Mouse (Mus musculus) liver, embryonic 15.5 days (tissue): Measurements from ENCODE around the gene Agtrap. TPM values are rescaled to one million over a fixed set of nuclear protein-coding genes. Genes with fewer than 3 reads are reported as not detected.

ENCODE experiments used
- ATAC-seq: fragments of 200-750 bp; cut with Nextera tagmentation; 2 replicates; pipeline ENCODE4 v1.8.0; 2017; ENCODE audit warnings: moderate number of reproducible peaks, mild to moderate bottlenecking, moderate library complexity; ENCODE audit not compliant: insufficient read depth
- H3K27ac ChIP-seq: fragments of 300-500 bp; sonication (generic); replicated peaks from 2 replicates; pipeline ENCODE4 v1.5.1; 2015; ENCODE audit warnings: mild to moderate bottlenecking, inconsistent platforms
- H3K27me3 ChIP-seq: fragments of 300-500 bp; sonication (generic); 2 replicates; pipeline ENCODE4 v1.6.1; 2015; ENCODE audit warnings: mild to moderate bottlenecking, inconsistent platforms
- H3K36me3 ChIP-seq: fragments of 300-500 bp; sonication (generic); replicated peaks from 2 replicates; pipeline ENCODE4 v1.6.1; 2015; ENCODE audit warnings: moderate library complexity, mild to moderate bottlenecking, inconsistent platforms
- H3K4me1 ChIP-seq: fragments of 300-500 bp; sonication (generic); replicated peaks from 2 replicates; pipeline ENCODE4 v1.6.1; 2015; ENCODE audit warnings: inconsistent platforms
- H3K4me2 ChIP-seq: fragments of 300-500 bp; sonication (generic); 2 replicates; pipeline ENCODE4 v1.6.1; 2015; ENCODE audit warnings: moderate library complexity, mild to moderate bottlenecking, inconsistent platforms
- H3K4me3 ChIP-seq: fragments of 300-500 bp; sonication (generic); replicated peaks from 2 replicates; pipeline ENCODE4 v1.5.1; 2015; ENCODE audit warnings: mild to moderate bottlenecking, inconsistent platforms
- H3K9ac ChIP-seq: fragments of 300-500 bp; sonication (generic); 2 replicates; pipeline ENCODE4 v1.6.1; 2015; ENCODE audit warnings: moderate library complexity, mild to moderate bottlenecking, inconsistent platforms
- H3K9me3 ChIP-seq: fragments of 300-500 bp; sonication (generic); replicated peaks from 2 replicates; pipeline ENCODE4 v1.6.1; 2016; ENCODE audit warnings: inconsistent platforms
- WGBS: fragments of 180-500 bp; shearing (Covaris S2); methylation state at CpG from one replicate; pipeline ENCODE4 v1.1.7; 2015; ENCODE audit warnings: mixed read lengths; ENCODE audit not compliant: insufficient replicate concordance; 5-methylcytosine and 5-hydroxymethylcytosine counted together
- polyA plus RNA-seq: library from polyadenylated mRNA; unstranded; fragments of >200 nt; fragmentation: Nextera tagmentation; extraction: Ambion mirVana; gene quantifications from 2 replicates; pipeline ENCODE4 v1.2.1, GENCODE M21; 2015

Gene Agtrap
- polyA plus RNA-seq, 1 experiment from 2014 or later: 11.0 TPM

- H3K4me2 ChIP-seq: no peak overlapping the region
- H3K36me3 ChIP-seq: peaks cover 33% of the 10 kb centered on the region; the same call in 1 of the 2 replicates
- WGBS: 88% methylated on average over 7 of the region's 7 CpGs
- no peak for ATAC-seq
- no peak overlapping the region for H3K27ac ChIP-seq
- H3K4me3 ChIP-seq: no peak overlapping the region
- no peaks in the 10 kb centered on the region for H3K4me1 ChIP-seq
- H3K9me3 ChIP-seq: no peaks in the 10 kb centered on the region
- H3K27me3 ChIP-seq: no peaks in the 10 kb centered on the region
- H3K9ac ChIP-seq: no peak overlapping the region
These were observed 58.5 kb downstream of the Agtrap start for GRCm38 (mm10) chr4:148029297-148029696.

Other genes starting within 250 kb of the Agtrap start
- 1.0 and 1.4 TPM in 2 replicates for gene Zfp933, start 239.7 kb downstream of the Agtrap start, polyA plus RNA-seq
- gene Miip, start 219.2 kb downstream of the Agtrap start, polyA plus RNA-seq: 29.3 and 36.1 TPM in 2 replicates
- 2.1 TPM in 2 replicates for gene Fv1, start 219.1 kb downstream of the Agtrap start, polyA plus RNA-seq
- gene Mfn2, start 183.3 kb downstream of the Agtrap start, polyA plus RNA-seq: 15.5 and 15.6 TPM in 2 replicates
- 29.0 and 30.6 TPM in 2 replicates for gene Plod1, start 151.3 kb downstream of the Agtrap start, polyA plus RNA-seq
- 7.8 and 8.9 TPM in 2 replicates for gene 2510039O18Rik, start 147.1 kb downstream of the Agtrap start, polyA plus RNA-seq
- not detected in 2 replicates for gene Nppb, start 102.2 kb downstream of the Agtrap start, polyA plus RNA-seq
- 1.3 and 1.4 TPM in 2 replicates for gene Nppa, start 87.3 kb downstream of the Agtrap start, polyA plus RNA-seq
- gene Clcn6, start 49.2 kb downstream of the Agtrap start, polyA plus RNA-seq: 1.5 and 1.6 TPM in 2 replicates
- gene Mthfr, start 49.0 kb downstream of the Agtrap start, polyA plus RNA-seq: 9.8 and 10.0 TPM in 2 replicates
- 12.9 and 13.2 TPM in 2 replicates for gene Mad2l2, start 42.4 kb upstream of the Agtrap start, polyA plus RNA-seq
- gene Draxin, start 42.7 kb upstream of the Agtrap start, polyA plus RNA-seq: 0.07 and 0.10 TPM in 2 replicates
- gene Fbxo6, start 64.1 kb upstream of the Agtrap start, polyA plus RNA-seq: 11.0 and 11.9 TPM in 2 replicates
- gene Fbxo44, start 72.5 kb upstream of the Agtrap start, polyA plus RNA-seq: 0.51 and 0.54 TPM in 2 replicates
- gene Fbxo2, start 72.6 kb upstream of the Agtrap start, polyA plus RNA-seq: 0.28 TPM in 1 of 2 replicates, not detected in the other
- gene Disp3, start 199.9 kb upstream of the Agtrap start, polyA plus RNA-seq: not detected in 2 replicates